Comparison of ENCODE assay signal across 17 mouse cellular contexts in genomic region chr11:61468534-61468933, GRCm38 (mm10). TPM values are rescaled to one million over a fixed set of nuclear protein-coding genes. Genes with fewer than 3 reads are reported as not detected.
DNase-seq lines count a peak whose midpoint lies in the region; ATAC-seq lines count a peak whose summit lies in the region.
"Had no signal": no experiment of that assay in that cellular context is flagged by ENCODE, and none has a peak within 500 bp of the region (broad histone marks: within the 10 kb centered on the region; RNA-seq: fewer than 3 reads in every experiment).

No protein-coding gene starts in this region.

- no peaks in the 10 kb centered on the region for H3K4me1 ChIP-seq in heart, embryonic 15.5 days (replicated peaks)
- H3K4me1 ChIP-seq in midbrain, embryonic 11.5 days (ENCODE audit: control insufficient read depth, insufficient read depth, low read length) = no peaks in the 10 kb centered on the region
- peaks cover 8% of the 10 kb centered on the region; the same call in 1 of the 2 replicates for H3K4me1 ChIP-seq in midbrain, embryonic 10.5 days
- H3K4me1 ChIP-seq in embryonic facial prominence, embryonic 10.5 days = peaks cover 19% of the 10 kb centered on the region
- H3K4me1 ChIP-seq in forebrain, embryonic 14.5 days (ENCODE audit: control insufficient read depth, insufficient read depth, low read length) = no peaks in the 10 kb centered on the region
- 0 out of 2 replicates have a peak, but pooled peaks cover 6% of the 10 kb centered on the region for H3K4me1 ChIP-seq in kidney, embryonic 16.5 days (ENCODE audit: insufficient read depth, low read length)
- H3K4me1 ChIP-seq: neural tube, embryonic 15.5 days had no signal

- no peak overlapping the region for H3K27ac ChIP-seq in heart, embryonic 15.5 days
- no peak overlapping the region for H3K27ac ChIP-seq in midbrain, embryonic 11.5 days (ENCODE audit: low read depth, low read length)
- no peak overlapping the region for H3K27ac ChIP-seq in midbrain, embryonic 10.5 days (replicated peaks)
- H3K27ac ChIP-seq in embryonic facial prominence, embryonic 10.5 days (replicated peaks) = peak overlapping the region; percentile 27; the same call in 1 of the 2 replicates
- H3K27ac ChIP-seq in forebrain, embryonic 14.5 days (ENCODE audit: low read depth, low read length) = no peak overlapping the region
- no peak overlapping the region for H3K27ac ChIP-seq in kidney, embryonic 16.5 days (ENCODE audit: low read length)
- H3K27ac ChIP-seq: kidney, postnatal 0 days; liver, embryonic 15.5 days; neural tube, embryonic 15.5 days had no signal

- H3K4me2 ChIP-seq in heart, embryonic 15.5 days = no peak overlapping the region
- no peak overlapping the region for H3K4me2 ChIP-seq in midbrain, embryonic 11.5 days
- no peak overlapping the region for H3K4me2 ChIP-seq in forebrain, embryonic 14.5 days (ENCODE audit: low read length)
- no peak overlapping the region for H3K4me2 ChIP-seq in kidney, embryonic 16.5 days (replicated peaks; ENCODE audit: low read depth, low read length)
- H3K4me2 ChIP-seq: liver, embryonic 15.5 days; neural tube, embryonic 15.5 days had no signal

- no peak for DNase-seq in heart, postnatal 25 days (ENCODE audit: low spot score)
- peak; percentile 47 for DNase-seq in midbrain, embryonic 11.5 days (ENCODE audit: low spot score, missing footprints)
- no peak for DNase-seq in midbrain, embryonic 10.5 days (ENCODE audit: low spot score)
- no peak for DNase-seq in embryonic facial prominence, embryonic 10.5 days (ENCODE audit: low spot score)
- no peak for DNase-seq in forebrain, embryonic 14.5 days (ENCODE audit: low spot score)
- no peak for DNase-seq in natural killer cell, adult 2 months (ENCODE audit: low spot score in 2 of 2)
- DNase-seq: adrenal gland, adult 2 months; retina, postnatal 1 day; spleen, adult 18-20 months; thymus, postnatal 14 days had no signal

- 0 out of 2 replicates have a peak, but pooled peaks have one; percentile 14 for ATAC-seq in heart, embryonic 15.5 days (replicated peaks; ENCODE audit: insufficient number of reproducible peaks, insufficient read depth, low FRiP score, low read depth)
- no peak for ATAC-seq in midbrain, embryonic 11.5 days (ENCODE audit: low FRiP score)
- no peak for ATAC-seq in forebrain, embryonic 14.5 days
- no peak for ATAC-seq in kidney, embryonic 16.5 days (ENCODE audit: low FRiP score, low TSS enrichment)
- ATAC-seq: inflammation-experienced regulatory T-cells, adult 6 months had no signal

- intact Hi-C loops in heart, postnatal 25 days (cut with DNase I) = no loop called here

- H3K9ac ChIP-seq in heart, embryonic 15.5 days = no peak overlapping the region
- H3K9ac ChIP-seq in midbrain, embryonic 11.5 days (ENCODE audit: low read length) = no peak overlapping the region
- H3K9ac ChIP-seq in forebrain, embryonic 14.5 days (ENCODE audit: low read length) = no peak overlapping the region
- no peak overlapping the region for H3K9ac ChIP-seq in kidney, embryonic 16.5 days (replicated peaks; ENCODE audit: low read length)
- H3K9ac ChIP-seq: liver, embryonic 15.5 days; neural tube, embryonic 15.5 days had no signal

- no peaks in the 10 kb centered on the region for H3K9me3 ChIP-seq in heart, embryonic 15.5 days (replicated peaks)
- no peaks in the 10 kb centered on the region for H3K9me3 ChIP-seq in midbrain, embryonic 11.5 days (ENCODE audit: control insufficient read depth, low read length)
- H3K9me3 ChIP-seq in midbrain, embryonic 10.5 days (replicated peaks) = no peaks in the 10 kb centered on the region
- H3K9me3 ChIP-seq in embryonic facial prominence, embryonic 10.5 days = no peaks in the 10 kb centered on the region
- no peaks in the 10 kb centered on the region for H3K9me3 ChIP-seq in forebrain, embryonic 14.5 days (replicated peaks; ENCODE audit: control insufficient read depth, low read length)
- H3K9me3 ChIP-seq in kidney, embryonic 16.5 days (ENCODE audit: low read length) = no peaks in the 10 kb centered on the region
- H3K9me3 ChIP-seq: limb, embryonic 10.5 days; liver, embryonic 15.5 days; neural tube, embryonic 15.5 days had no signal

- no peaks in the 10 kb centered on the region for H3K36me3 ChIP-seq in heart, embryonic 15.5 days
- no peaks in the 10 kb centered on the region for H3K36me3 ChIP-seq in midbrain, embryonic 11.5 days (ENCODE audit: control insufficient read depth, insufficient read depth, low read length)
- H3K36me3 ChIP-seq in midbrain, embryonic 10.5 days = no peaks in the 10 kb centered on the region
- H3K36me3 ChIP-seq in embryonic facial prominence, embryonic 10.5 days (replicated peaks) = no peaks in the 10 kb centered on the region
- H3K36me3 ChIP-seq in forebrain, embryonic 14.5 days (ENCODE audit: control insufficient read depth, insufficient read depth, low read length) = no peaks in the 10 kb centered on the region
- H3K36me3 ChIP-seq in kidney, embryonic 16.5 days (ENCODE audit: insufficient read depth, low read length) = no peaks in the 10 kb centered on the region
- H3K36me3 ChIP-seq: limb, embryonic 10.5 days; liver, embryonic 15.5 days; neural tube, embryonic 15.5 days had no signal

- H3K27me3 ChIP-seq in heart, embryonic 15.5 days = no peaks in the 10 kb centered on the region
- H3K27me3 ChIP-seq in midbrain, embryonic 11.5 days (ENCODE audit: control insufficient read depth, insufficient read depth, low read length) = no peaks in the 10 kb centered on the region
- H3K27me3 ChIP-seq in midbrain, embryonic 10.5 days (ENCODE audit: low read depth, poor library complexity, severe bottlenecking) = no peaks in the 10 kb centered on the region
- H3K27me3 ChIP-seq in embryonic facial prominence, embryonic 10.5 days (replicated peaks; ENCODE audit: low read depth, poor library complexity, severe bottlenecking) = no peaks in the 10 kb centered on the region
- H3K27me3 ChIP-seq in forebrain, embryonic 14.5 days (replicated peaks; ENCODE audit: control insufficient read depth, insufficient read depth, low read length) = no peaks in the 10 kb centered on the region
- no peaks in the 10 kb centered on the region for H3K27me3 ChIP-seq in kidney, embryonic 16.5 days (ENCODE audit: insufficient read depth, low read length)
- H3K27me3 ChIP-seq: liver, embryonic 15.5 days; neural tube, embryonic 15.5 days had no signal

- H3K4me3 ChIP-seq in heart, embryonic 15.5 days = no peak overlapping the region
- H3K4me3 ChIP-seq in midbrain, embryonic 11.5 days (ENCODE audit: low read depth, low read length) = no peak overlapping the region
- no peak overlapping the region for H3K4me3 ChIP-seq in midbrain, embryonic 10.5 days
- H3K4me3 ChIP-seq in embryonic facial prominence, embryonic 10.5 days = no peak overlapping the region
- no peak overlapping the region for H3K4me3 ChIP-seq in forebrain, embryonic 14.5 days (ENCODE audit: low read depth, low read length)
- no peak overlapping the region for H3K4me3 ChIP-seq in kidney, embryonic 16.5 days (ENCODE audit: low read length)
- H3K4me3 ChIP-seq: limb, embryonic 10.5 days; liver, embryonic 15.5 days; neural tube, embryonic 15.5 days had no signal

- WGBS in heart, embryonic 15.5 days = 74% methylated on average over 4 of the region's 4 CpGs
- WGBS in midbrain, embryonic 11.5 days = 90% methylated on average over 4 of the region's 4 CpGs
- WGBS in midbrain, embryonic 10.5 days = 87% methylated on average over 4 of the region's 4 CpGs
- 84% methylated on average over 4 of the region's 4 CpGs for WGBS in embryonic facial prominence, embryonic 10.5 days
- 89% methylated on average over 4 of the region's 4 CpGs for WGBS in forebrain, embryonic 14.5 days
- 93% methylated on average over 4 of the region's 4 CpGs for WGBS in kidney, embryonic 16.5 days

RNA-seq across cellular contexts. Expression of gene Rnf112, which starts 14.6 kb away (rescaled TPM):
- 0.35 and 0.42 TPM in 2 replicates for polyA plus RNA-seq in heart, embryonic 15.5 days (2015; fragmentation: Nextera tagmentation; extraction: Ambion mirVana)
- total RNA-seq in heart, postnatal 25 days (2021) = under 1 TPM; 0.26 to 0.53 TPM
- 0.40 and 0.51 TPM in 2 replicates for polyA plus RNA-seq in midbrain, embryonic 11.5 days (2014; fragmentation: Nextera tagmentation; extraction: Ambion mirVana)
- polyA plus RNA-seq in midbrain, embryonic 10.5 days (2016; fragmentation: Nextera tagmentation; extraction: Ambion mirVana) = 0.42 and 0.66 TPM in 2 replicates
- polyA plus RNA-seq in embryonic facial prominence, embryonic 10.5 days (2016; fragmentation: Nextera tagmentation; extraction: Ambion mirVana) = 0.49 and 1.00 TPM in 2 replicates
- polyA plus RNA-seq in forebrain, embryonic 14.5 days (2014; fragmentation: Nextera tagmentation; extraction: Ambion mirVana) = 6.9 and 10.3 TPM in 2 replicates
- 0.25 and 0.33 TPM in 2 replicates for polyA plus RNA-seq in kidney, embryonic 16.5 days (2015; fragmentation: Nextera tagmentation; extraction: Ambion mirVana)
- polyA plus RNA-seq: inflammation-experienced regulatory T-cells, adult 6 months had no signal

RNA-seq across cellular contexts. Expression of gene Mfap4, which starts 16.7 kb away (rescaled TPM):
- 160 and 252 TPM in 2 replicates for polyA plus RNA-seq in heart, embryonic 15.5 days (2015; fragmentation: Nextera tagmentation; extraction: Ambion mirVana)
- total RNA-seq in heart, postnatal 25 days (2021) = 10 to 100 TPM; 43.3 to 50.0 TPM
- 69.8 and 78.9 TPM in 2 replicates for polyA plus RNA-seq in midbrain, embryonic 11.5 days (2014; fragmentation: Nextera tagmentation; extraction: Ambion mirVana)
- polyA plus RNA-seq in midbrain, embryonic 10.5 days (2016; fragmentation: Nextera tagmentation; extraction: Ambion mirVana) = 38.4 and 59.9 TPM in 2 replicates
- 119 and 163 TPM in 2 replicates for polyA plus RNA-seq in embryonic facial prominence, embryonic 10.5 days (2016; fragmentation: Nextera tagmentation; extraction: Ambion mirVana)
- polyA plus RNA-seq in forebrain, embryonic 14.5 days (2014; fragmentation: Nextera tagmentation; extraction: Ambion mirVana) = 51.6 and 65.7 TPM in 2 replicates
- 164 and 181 TPM in 2 replicates for polyA plus RNA-seq in kidney, embryonic 16.5 days (2015; fragmentation: Nextera tagmentation; extraction: Ambion mirVana)
- polyA plus RNA-seq: inflammation-experienced regulatory T-cells, adult 6 months had no signal

RNA-seq across cellular contexts. Expression of gene Mapk7, which starts 25.7 kb away (rescaled TPM):
- 23.0 and 33.4 TPM in 2 replicates for polyA plus RNA-seq in heart, embryonic 15.5 days (2015; fragmentation: Nextera tagmentation; extraction: Ambion mirVana)
- total RNA-seq in heart, postnatal 25 days (2021) = 1 to 10 TPM; 6.0 to 7.7 TPM
- polyA plus RNA-seq in midbrain, embryonic 11.5 days (2014; fragmentation: Nextera tagmentation; extraction: Ambion mirVana) = 51.0 and 58.3 TPM in 2 replicates
- 89.2 and 94.6 TPM in 2 replicates for polyA plus RNA-seq in midbrain, embryonic 10.5 days (2016; fragmentation: Nextera tagmentation; extraction: Ambion mirVana)
- polyA plus RNA-seq in embryonic facial prominence, embryonic 10.5 days (2016; fragmentation: Nextera tagmentation; extraction: Ambion mirVana) = 97.4 and 103 TPM in 2 replicates
- polyA plus RNA-seq in forebrain, embryonic 14.5 days (2014; fragmentation: Nextera tagmentation; extraction: Ambion mirVana) = 59.0 and 75.8 TPM in 2 replicates
- 62.5 and 65.0 TPM in 2 replicates for polyA plus RNA-seq in kidney, embryonic 16.5 days (2015; fragmentation: Nextera tagmentation; extraction: Ambion mirVana)

RNA-seq across cellular contexts. Expression of gene B9d1, which starts 36.4 kb away (rescaled TPM):
- 11.1 and 15.8 TPM in 2 replicates for polyA plus RNA-seq in heart, embryonic 15.5 days (2015; fragmentation: Nextera tagmentation; extraction: Ambion mirVana)
- total RNA-seq in heart, postnatal 25 days (2021) = 10 to 100 TPM in 1 of 2 experiments, 1 to 10 TPM in 1; 8.4 to 10.4 TPM
- polyA plus RNA-seq in midbrain, embryonic 11.5 days (2014; fragmentation: Nextera tagmentation; extraction: Ambion mirVana) = 35.1 and 39.6 TPM in 2 replicates
- 52.5 and 56.0 TPM in 2 replicates for polyA plus RNA-seq in midbrain, embryonic 10.5 days (2016; fragmentation: Nextera tagmentation; extraction: Ambion mirVana)
- 44.4 and 49.7 TPM in 2 replicates for polyA plus RNA-seq in embryonic facial prominence, embryonic 10.5 days (2016; fragmentation: Nextera tagmentation; extraction: Ambion mirVana)
- polyA plus RNA-seq in forebrain, embryonic 14.5 days (2014; fragmentation: Nextera tagmentation; extraction: Ambion mirVana) = 38.9 and 55.5 TPM in 2 replicates
- polyA plus RNA-seq in kidney, embryonic 16.5 days (2015; fragmentation: Nextera tagmentation; extraction: Ambion mirVana) = 47.1 and 53.8 TPM in 2 replicates
